Mouse (Mus musculus) stomach, embryonic 15.5 days (tissue): ENCODE results near the gene Hmgcs2. TPM values are rescaled to one million over a fixed set of nuclear protein-coding genes. Genes with fewer than 3 reads are reported as not detected.

Experiments used
- ATAC-seq: fragments of 200-750 bp; cut with Nextera tagmentation; 2 replicates; pipeline ENCODE4 v1.8.0; 2017; ENCODE audit warnings: low read depth, moderate number of reproducible peaks, moderate TSS enrichment; ENCODE audit not compliant: insufficient read depth, low FRiP score
- H3K27ac ChIP-seq: fragments of 300-500 bp; sonication (generic); 2 replicates; pipeline ENCODE4 v1.5.1; 2015; ENCODE audit warnings: mild to moderate bottlenecking, inconsistent platforms
- H3K27me3 ChIP-seq: fragments of 300-500 bp; sonication (generic); replicated peaks from 2 replicates; pipeline ENCODE4 v1.6.1; 2015; ENCODE audit warnings: inconsistent platforms
- H3K36me3 ChIP-seq: fragments of 300-500 bp; sonication (generic); 2 replicates; pipeline ENCODE4 v1.6.1; 2015; ENCODE audit warnings: inconsistent platforms
- H3K4me1 ChIP-seq: fragments of 300-500 bp; sonication (generic); 2 replicates; pipeline ENCODE4 v1.6.1; 2015; ENCODE audit warnings: inconsistent platforms
- H3K4me2 ChIP-seq: fragments of 300-500 bp; sonication (generic); 2 replicates; pipeline ENCODE4 v1.6.1; 2015; ENCODE audit warnings: mild to moderate bottlenecking, inconsistent platforms
- H3K4me3 ChIP-seq: fragments of 300-500 bp; sonication (generic); replicated peaks from 2 replicates; pipeline ENCODE4 v1.5.1; 2015; ENCODE audit warnings: inconsistent platforms
- H3K9ac ChIP-seq: fragments of 300-500 bp; sonication (generic); 2 replicates; pipeline ENCODE4 v1.6.1; 2015; ENCODE audit warnings: inconsistent platforms
- H3K9me3 ChIP-seq: fragments of 300-500 bp; sonication (generic); 2 replicates; pipeline ENCODE4 v1.6.1; 2016; ENCODE audit warnings: inconsistent platforms
- WGBS: fragments of 180-500 bp; shearing (Covaris S2); methylation state at CpG from one replicate; pipeline ENCODE4 v1.1.7; 2015; 5-methylcytosine and 5-hydroxymethylcytosine counted together
- polyA plus RNA-seq: library from polyadenylated mRNA; unstranded; fragments of >200 nt; fragmentation: Nextera tagmentation; extraction: Ambion mirVana; gene quantifications from 2 replicates; pipeline ENCODE4 v1.2.1, GENCODE M21; 2015

The Hmgcs2 gene
- polyA plus RNA-seq, result 55.7 and 61.3 TPM in 2 replicates

- ATAC-seq, result peak; percentile 85
- Histone ChIP-seq H3K9ac (no peak within 1 kb of the TSS), H3K4me3 (peak within 1 kb of the TSS; percentile 32)
Measured at GRCm38 (mm10) chr3:98280204-98280932, at the start of gene Hmgcs2. Gene Hmgcs2 (plus strand): TSS chr3:98280435.

GRCm38 (mm10) chr3:98233504-98233903, 46.7 kb upstream of the Hmgcs2 start:
- Histone ChIP-seq H3K4me2 (no peak overlapping the region), H3K9ac (no peak overlapping the region), H3K36me3 (no peaks in the 10 kb centered on the region), H3K9me3 (no peaks in the 10 kb centered on the region), H3K27me3 (no peaks in the 10 kb centered on the region), H3K4me3 (no peak overlapping the region), H3K27ac (no peak overlapping the region), H3K4me1 (peaks cover 4% of the 10 kb centered on the region; the same call in 1 of the 2 replicates)
- no peak for ATAC-seq

More at GRCm38 (mm10) chr3:98280204-98280932, at the start of gene Hmgcs2:
- Histone ChIP-seq H3K36me3 (no peaks in the 10 kb centered on the region), H3K27me3 (no peaks in the 10 kb centered on the region), H3K4me2 (peak within 1 kb of the TSS; percentile 46), H3K4me1 (peaks cover 8% of the 10 kb centered on the region), H3K27ac (peak within 1 kb of the TSS; percentile 53), H3K9me3 (no peaks in the 10 kb centered on the region)
- 45% methylated on average over 14 of the region's 14 CpGs for WGBS

- no peak overlapping the region for H3K27ac ChIP-seq
- no peak overlapping the region for H3K4me2 ChIP-seq
- H3K9ac ChIP-seq, result no peak overlapping the region
- ATAC-seq, result peak; percentile 78
- H3K9me3 ChIP-seq, result no peaks in the 10 kb centered on the region
- no peaks in the 10 kb centered on the region for H3K36me3 ChIP-seq
- no peak overlapping the region for H3K4me3 ChIP-seq
- no peaks in the 10 kb centered on the region for H3K27me3 ChIP-seq
- WGBS, result 59% methylated on average over 6 of the region's 6 CpGs
- H3K4me1 ChIP-seq, result peaks cover 4% of the 10 kb centered on the region; the same call in 1 of the 2 replicates
Measured at GRCm38 (mm10) chr3:98236266-98236665, 44.0 kb upstream of the Hmgcs2 start.

GRCm38 (mm10) chr3:98237240-98237639, 43.0 kb upstream of the Hmgcs2 start:
- Histone ChIP-seq H3K36me3 (no peaks in the 10 kb centered on the region), H3K27ac (no peak overlapping the region), H3K9ac (no peak overlapping the region), H3K9me3 (no peaks in the 10 kb centered on the region), H3K4me2 (no peak overlapping the region), H3K4me1 (peaks cover 4% of the 10 kb centered on the region; the same call in 1 of the 2 replicates), H3K27me3 (no peaks in the 10 kb centered on the region), H3K4me3 (no peak overlapping the region)
- 71% methylated on average over 5 of the region's 5 CpGs for WGBS
- ATAC-seq, result no peak

GRCm38 (mm10) chr3:98238150-98238549, 42.1 kb upstream of the Hmgcs2 start:
- H3K9me3 ChIP-seq, result no peaks in the 10 kb centered on the region
- H3K4me1 ChIP-seq, result peaks cover 4% of the 10 kb centered on the region; the same call in 1 of the 2 replicates
- no peaks in the 10 kb centered on the region for H3K27me3 ChIP-seq
- H3K9ac ChIP-seq, result no peak overlapping the region
- 68% methylated on average over 3 of the region's 3 CpGs for WGBS
- H3K27ac ChIP-seq, result no peak overlapping the region
- no peak for ATAC-seq
- H3K4me3 ChIP-seq, result no peak overlapping the region
- H3K4me2 ChIP-seq, result no peak overlapping the region
- H3K36me3 ChIP-seq, result no peaks in the 10 kb centered on the region

- ATAC-seq, result no peak
- no peaks in the 10 kb centered on the region for H3K9me3 ChIP-seq
- H3K9ac ChIP-seq, result no peak overlapping the region
- H3K4me2 ChIP-seq, result no peak overlapping the region
- H3K27ac ChIP-seq, result no peak overlapping the region
- H3K36me3 ChIP-seq, result no peaks in the 10 kb centered on the region
- H3K4me3 ChIP-seq, result no peak overlapping the region
- H3K27me3 ChIP-seq, result no peaks in the 10 kb centered on the region
- 76% methylated on average over 3 of the region's 3 CpGs for WGBS
- no peaks in the 10 kb centered on the region for H3K4me1 ChIP-seq
Measured at GRCm38 (mm10) chr3:98242051-98242450, 38.2 kb upstream of the Hmgcs2 start.

- WGBS, result 47% methylated on average over 8 of the region's 8 CpGs
- no peak overlapping the region for H3K4me2 ChIP-seq
- peak; percentile 40; the same call in 1 of the 2 replicates for ATAC-seq
- no peak overlapping the region for H3K4me3 ChIP-seq
- no peaks in the 10 kb centered on the region for H3K9me3 ChIP-seq
- no peaks in the 10 kb centered on the region for H3K4me1 ChIP-seq
- no peaks in the 10 kb centered on the region for H3K36me3 ChIP-seq
- H3K27me3 ChIP-seq, result no peaks in the 10 kb centered on the region
- H3K27ac ChIP-seq, result no peak overlapping the region
- H3K9ac ChIP-seq, result no peak overlapping the region
Measured at GRCm38 (mm10) chr3:98242458-98243037, 37.7 kb upstream of the Hmgcs2 start.

- Histone ChIP-seq H3K4me3 (no peak overlapping the region), H3K9me3 (no peaks in the 10 kb centered on the region), H3K27ac (peak overlapping the region; percentile 48; the same call in 1 of the 2 replicates), H3K9ac (no peak overlapping the region), H3K4me1 (no peaks in the 10 kb centered on the region), H3K36me3 (no peaks in the 10 kb centered on the region), H3K27me3 (no peaks in the 10 kb centered on the region), H3K4me2 (peak overlapping the region; percentile 27; the same call in 1 of the 2 replicates)
- WGBS, result 14% methylated on average over 8 of the region's 8 CpGs
- ATAC-seq, result no peak
Measured at GRCm38 (mm10) chr3:98245892-98246291, 34.3 kb upstream of the Hmgcs2 start.

GRCm38 (mm10) chr3:98246985-98247751, 33.1 kb upstream of the Hmgcs2 start:
- H3K27ac ChIP-seq, result peak overlapping the region; percentile 40; the same call in 1 of the 2 replicates
- ATAC-seq, result peak; percentile 17; the same call in 1 of the 2 replicates
- no peak overlapping the region for H3K4me2 ChIP-seq
- no peaks in the 10 kb centered on the region for H3K4me1 ChIP-seq
- no peaks in the 10 kb centered on the region for H3K36me3 ChIP-seq
- no peak overlapping the region for H3K4me3 ChIP-seq
- H3K9ac ChIP-seq, result no peak overlapping the region
- no peaks in the 10 kb centered on the region for H3K27me3 ChIP-seq
- no peaks in the 10 kb centered on the region for H3K9me3 ChIP-seq
- WGBS, result 49% methylated on average over 7 of the region's 7 CpGs

- Histone ChIP-seq H3K4me1 (no peaks in the 10 kb centered on the region), H3K9me3 (no peaks in the 10 kb centered on the region), H3K36me3 (no peaks in the 10 kb centered on the region), H3K4me2 (no peak overlapping the region), H3K27me3 (no peaks in the 10 kb centered on the region), H3K4me3 (no peak overlapping the region), H3K9ac (no peak overlapping the region), H3K27ac (no peak overlapping the region)
- ATAC-seq, result no peak
- WGBS, result 77% methylated on average over 2 of the region's 2 CpGs
Measured at GRCm38 (mm10) chr3:98249378-98249777, 30.9 kb upstream of the Hmgcs2 start.

GRCm38 (mm10) chr3:98249833-98250448, 30.3 kb upstream of the Hmgcs2 start:
- H3K4me1 ChIP-seq, result no peaks in the 10 kb centered on the region
- H3K9ac ChIP-seq, result no peak overlapping the region
- H3K4me2 ChIP-seq, result no peak overlapping the region
- WGBS, result 69% methylated on average over 11 of the region's 11 CpGs
- no peaks in the 10 kb centered on the region for H3K27me3 ChIP-seq
- no peak for ATAC-seq
- H3K27ac ChIP-seq, result no peak overlapping the region
- H3K9me3 ChIP-seq, result no peaks in the 10 kb centered on the region
- H3K36me3 ChIP-seq, result no peaks in the 10 kb centered on the region
- no peak overlapping the region for H3K4me3 ChIP-seq
